Comparison of ENCODE assay signal across 8 mouse cellular contexts in genomic region chr8:45884552-45884951, GRCm38 (mm10). TPM values are rescaled to one million over a fixed set of nuclear protein-coding genes. Genes with fewer than 3 reads are reported as not detected.
DNase-seq lines count a peak whose midpoint lies in the region; ATAC-seq and TF ChIP-seq lines count a peak whose summit lies in the region.

No protein-coding gene starts in this region.

- no peaks in the 10 kb centered on the region for H3K4me1 ChIP-seq in embryonic fibroblast, embryonic 13.5 days (ENCODE audit: control insufficient read depth, insufficient read depth, low read length)
- peaks cover 15% of the 10 kb centered on the region for H3K4me1 ChIP-seq in hindbrain, embryonic 12.5 days
- no peaks in the 10 kb centered on the region for H3K4me1 ChIP-seq in liver, embryonic 14.5 days (replicated peaks; ENCODE audit: control insufficient read depth in 2 of 2, insufficient read depth in 2 of 2, low read length in 1 of 2)

- H3K9me3 ChIP-seq in hindbrain, embryonic 12.5 days (replicated peaks), result 0 out of 2 replicates have a peak, but pooled peaks cover 6% of the 10 kb centered on the region
- H3K9me3 ChIP-seq in liver, embryonic 14.5 days (ENCODE audit: control insufficient read depth, low read length), result no peaks in the 10 kb centered on the region

- ATAC-seq in hindbrain, embryonic 12.5 days (ENCODE audit: low FRiP score), result 0 out of 2 replicates have a peak, but pooled peaks have one; percentile 29
- ATAC-seq in liver, embryonic 14.5 days (ENCODE audit: insufficient read depth), result no peak

- no peaks in the 10 kb centered on the region for H3K36me3 ChIP-seq in hindbrain, embryonic 12.5 days
- no peaks in the 10 kb centered on the region for H3K36me3 ChIP-seq in liver, embryonic 14.5 days (replicated peaks; ENCODE audit: control insufficient read depth, insufficient read depth, low read depth)

- H3K9ac ChIP-seq in hindbrain, embryonic 12.5 days, result no peak overlapping the region
- no peak overlapping the region for H3K9ac ChIP-seq in liver, embryonic 14.5 days (replicated peaks)

- H3K27ac ChIP-seq in embryonic fibroblast, embryonic 13.5 days (ENCODE audit: insufficient read depth, low read length), result no peak overlapping the region
- no peak overlapping the region for H3K27ac ChIP-seq in hindbrain, embryonic 12.5 days
- H3K27ac ChIP-seq in liver, embryonic 14.5 days, result no peak overlapping the region

- peak; percentile 91 for DNase-seq in heart, adult 11 months
- DNase-seq in heart, postnatal 25 days (ENCODE audit: low spot score), result no peak
- no peak for DNase-seq in liver, embryonic 14.5 days (ENCODE audit: low read depth in 3 of 3, low spot score in 3 of 3)
- DNase-seq in retina, postnatal 1 day, result peak; percentile 31
- DNase-seq in cerebellum, postnatal 36 days, result no peak
- DNase-seq in gastrocnemius, adult 18-20 months (ENCODE audit: low spot score), result no peak

- intact Hi-C loops in heart, postnatal 25 days (cut with DNase I), result loop anchor here (2.0 to 5.0 kb wide), 3 partner anchors 38 to 68 kb away; partner anchors contain the start of gene Ccdc110

- 18% methylated on average over 13 of the region's 13 CpGs for WGBS in hindbrain, embryonic 12.5 days
- WGBS in liver, embryonic 14.5 days (ENCODE audit: insufficient replicate concordance), result 13% methylated on average over 13 of the region's 13 CpGs

- H3K4me2 ChIP-seq in hindbrain, embryonic 12.5 days (replicated peaks), result peak overlapping the region; percentile 71
- peak overlapping the region; percentile 44 for H3K4me2 ChIP-seq in liver, embryonic 14.5 days (ENCODE audit: low read depth)

- peaks cover 18% of the 10 kb centered on the region for H3K27me3 ChIP-seq in hindbrain, embryonic 12.5 days
- no peaks in the 10 kb centered on the region; the same call in 1 of the 2 replicates for H3K27me3 ChIP-seq in liver, embryonic 14.5 days (ENCODE audit: control insufficient read depth, insufficient read depth, low read length)

- TF ChIP-seq POLR2A in embryonic fibroblast, embryonic 13.5 days (IDR thresholded peaks at IDR 0.05; ENCODE audit: low read depth, low read length), result no peak

- peak overlapping the region; percentile 11 for H3K4me3 ChIP-seq in embryonic fibroblast, embryonic 13.5 days (ENCODE audit: insufficient read depth, low read length)
- H3K4me3 ChIP-seq in hindbrain, embryonic 12.5 days, result peak overlapping the region; percentile 34
- no peak overlapping the region for H3K4me3 ChIP-seq in liver, embryonic 14.5 days (ENCODE audit: insufficient read depth in 1 of 2, low read depth in 2 of 2, low read length in 2 of 2)

- no peak for TF ChIP-seq CTCF in embryonic fibroblast, embryonic 13.5 days (IDR thresholded peaks at IDR 0.05; ENCODE audit: borderline replicate concordance, insufficient read depth, low read length)
- no peak for TF ChIP-seq CTCF in liver, embryonic 14.5 days (IDR thresholded peaks at IDR 0.05; ENCODE audit: low read depth)

- TF ChIP-seq EP300 in liver, embryonic 14.5 days (IDR thresholded peaks at IDR 0.05; ENCODE audit: low read depth), result no peak

RNA-seq across cellular contexts. Expression of gene Pdlim3, which starts 0.7 kb away (rescaled TPM):
- total RNA-seq in heart, postnatal 25 days (2021), result 10 to 100 TPM; 27.1 to 35.6 TPM
- 0.30 and 0.76 TPM in 2 replicates for polyA plus RNA-seq in embryonic fibroblast, embryonic 13.5 days (2011; ENCODE audit: insufficient read length, low read depth, missing spikeins)
- polyA plus RNA-seq in hindbrain, embryonic 12.5 days (2016; fragmentation: Nextera tagmentation; extraction: Ambion mirVana), result 5.7 and 8.0 TPM in 2 replicates
- 0.64 and 0.69 TPM in 2 replicates for polyA plus RNA-seq in liver, embryonic 14.5 days (2012; rRNA removed)
- 0.62 and 0.76 TPM in 2 replicates for polyA plus RNA-seq in liver, embryonic 14.5 days (2014; fragmentation: Nextera tagmentation; extraction: Ambion mirVana)
- 100 to 1,000 TPM; 737 to 931 TPM for total RNA-seq in gastrocnemius, adult 18-20 months (2021)

RNA-seq across cellular contexts. Expression of gene Ccdc110, which starts 49.9 kb away (rescaled TPM):
- not detected for total RNA-seq in heart, postnatal 25 days (2021)
- not detected in 2 replicates for polyA plus RNA-seq in embryonic fibroblast, embryonic 13.5 days (2011; ENCODE audit: insufficient read length, low read depth, missing spikeins)
- polyA plus RNA-seq in hindbrain, embryonic 12.5 days (2016; fragmentation: Nextera tagmentation; extraction: Ambion mirVana), result 0.21 TPM in 1 of 2 replicates, not detected in the other
- not detected in 2 replicates for polyA plus RNA-seq in liver, embryonic 14.5 days (2012; rRNA removed)
- not detected in 2 replicates for polyA plus RNA-seq in liver, embryonic 14.5 days (2014; fragmentation: Nextera tagmentation; extraction: Ambion mirVana)
- under 1 TPM; 0.09 to 0.14 TPM for total RNA-seq in gastrocnemius, adult 18-20 months (2021)

Comparison
In these comparisons a context has a peak if more than half of its experiments do, and no peak if none do; other contexts are left out.
1. DNase-seq: peak in heart, adult 11 months (single experiment) and retina, postnatal 1 day (single experiment); none in heart, postnatal 25 days (single experiment), liver, embryonic 14.5 days (0 of 3), cerebellum, postnatal 36 days (0 of 2) and gastrocnemius, adult 18-20 months (single experiment).
2. H3K4me3 ChIP-seq: peak in embryonic fibroblast, embryonic 13.5 days (single experiment) and hindbrain, embryonic 12.5 days (single experiment); none in liver, embryonic 14.5 days (0 of 2).